Mouse (Mus musculus) MEL (cell line): ENCODE measurements around the gene Gstt2.

Source experiments
- BHLHE40 ChIP-seq: IDR thresholded peaks from 2 replicates; pipeline ENCODE4 v1.6.1; 2012; ENCODE audit warnings: low read depth, mild to moderate bottlenecking, inconsistent platforms, low read length, improper control_type of control experiment, borderline replicate concordance
- CTCF ChIP-seq, 3 experiments: IDR thresholded peaks in 2 of 3; conservative IDR thresholded peaks in 1 of 3; 2 replicates each; pipeline ENCODE4 v1.5.1; 2011 to 2012; ENCODE audit warnings: low read length in 3 of 3, low read depth in 2 of 3, mild to moderate bottlenecking in 2 of 3, improper control_type of control experiment in 1 of 3, inconsistent platforms in 1 of 3, mixed read lengths in 1 of 3, moderate library complexity in 1 of 3; ENCODE audit not compliant: control insufficient read depth in 1 of 3, insufficient read depth in 1 of 3, poor library complexity in 1 of 3, severe bottlenecking in 1 of 3
- NRF1 ChIP-seq: IDR thresholded peaks from 2 replicates; pipeline ENCODE4 v1.6.1; 2014; ENCODE audit warnings: low read depth, mild to moderate bottlenecking, inconsistent platforms, low read length, improper control_type of control experiment, moderate library complexity; ENCODE audit not compliant: poor library complexity, insufficient read depth, severe bottlenecking
- POLR2AphosphoS5 ChIP-seq: IDR thresholded peaks from 2 replicates; pipeline ENCODE4 v1.6.1; 2012; ENCODE audit warnings: low read depth, borderline replicate concordance, mild to moderate bottlenecking, inconsistent platforms, low read length, moderate library complexity, mixed read lengths

DNA sequence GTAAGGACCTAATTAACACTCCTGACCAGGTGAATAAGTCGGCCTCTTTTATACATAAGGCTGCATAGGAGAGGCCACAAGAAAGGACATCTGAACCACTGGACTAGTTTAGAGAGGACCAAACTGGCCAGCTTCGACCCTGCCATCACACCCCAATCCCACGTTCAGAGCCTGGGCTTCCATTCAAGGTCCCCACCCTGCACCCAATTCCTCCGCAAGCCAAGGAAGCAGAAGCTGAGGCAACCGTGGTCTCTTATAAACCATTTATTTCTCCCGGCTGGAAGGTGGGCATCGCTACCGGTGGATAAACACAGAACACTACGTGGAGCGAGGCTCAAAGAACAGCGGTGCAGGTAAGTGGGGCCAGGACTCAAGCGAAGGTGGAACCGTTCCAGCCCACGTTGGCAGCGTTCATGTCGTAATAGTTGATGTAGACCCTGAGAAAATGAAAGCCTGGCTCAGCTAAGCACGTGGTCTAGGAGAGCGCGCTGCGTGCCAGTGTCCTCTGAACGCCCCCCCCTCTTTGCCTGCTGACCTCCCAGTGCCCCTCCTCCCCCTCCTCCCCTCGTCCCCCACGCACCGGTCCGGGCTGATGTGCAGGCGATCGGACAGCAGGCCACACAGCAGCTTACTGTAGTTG is 22.0 kb upstream of the Gstt2 start:
- no peak for TF ChIP-seq BHLHE40
- TF ChIP-seq POLR2AphosphoS5: no peak
- no peak for TF ChIP-seq CTCF (IDR thresholded peaks at IDR 0.05 in 2 of 3, conservative IDR thresholded peaks at IDR 0.05 in 1 of 3; ENCODE audit: control insufficient read depth in 1 of 3, insufficient read depth in 1 of 3, low read depth in 2 of 3, low read length in 3 of 3, poor library complexity in 1 of 3, severe bottlenecking in 1 of 3)
- TF ChIP-seq NRF1: no peak
